Mouse (Mus musculus): ENCODE measurements around the gene Loxl4. TPM values are rescaled to one million over a fixed set of nuclear protein-coding genes. Genes with fewer than 3 reads are reported as not detected.

The Loxl4 gene
- polyA plus RNA-seq, 1 experiment from 2014 or later = 0.55 TPM

DNA sequence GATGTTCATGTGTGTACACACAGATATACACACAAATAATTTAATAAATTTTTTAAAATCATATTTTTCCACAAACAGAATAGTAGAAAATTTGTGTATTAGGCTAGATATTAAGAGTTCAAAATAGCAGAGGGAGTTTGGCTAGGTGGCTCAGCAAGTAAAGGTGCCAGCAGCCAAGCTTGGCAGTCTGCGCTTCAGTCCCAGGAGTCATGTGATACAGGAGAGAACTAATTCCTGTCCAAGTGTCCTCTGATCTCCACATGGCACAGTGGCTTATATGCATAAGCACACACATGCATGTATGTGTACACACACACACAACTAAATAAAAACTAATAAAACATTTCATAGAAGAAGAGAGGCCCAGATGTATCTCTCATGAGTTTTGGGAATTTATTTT is 50.6 kb downstream of the Loxl4 start:
- Histone ChIP-seq H3K27me3 (no peaks in the 10 kb centered on the region), H3K36me3 (peaks cover 12% of the 10 kb centered on the region), H3K9ac (no peak overlapping the region), H3K4me2 (replicated peaks) (no peak overlapping the region), H3K4me1 (no peaks in the 10 kb centered on the region), H3K9me3 (no peaks in the 10 kb centered on the region), H3K4me3 (no peak overlapping the region), H3K27ac (no peak overlapping the region)
- no peak for ATAC-seq (ENCODE audit: insufficient number of reproducible peaks, insufficient read depth, low FRiP score, low TSS enrichment)
- 82% methylated on average over 1 of the region's 1 CpGs for WGBS

DNA sequence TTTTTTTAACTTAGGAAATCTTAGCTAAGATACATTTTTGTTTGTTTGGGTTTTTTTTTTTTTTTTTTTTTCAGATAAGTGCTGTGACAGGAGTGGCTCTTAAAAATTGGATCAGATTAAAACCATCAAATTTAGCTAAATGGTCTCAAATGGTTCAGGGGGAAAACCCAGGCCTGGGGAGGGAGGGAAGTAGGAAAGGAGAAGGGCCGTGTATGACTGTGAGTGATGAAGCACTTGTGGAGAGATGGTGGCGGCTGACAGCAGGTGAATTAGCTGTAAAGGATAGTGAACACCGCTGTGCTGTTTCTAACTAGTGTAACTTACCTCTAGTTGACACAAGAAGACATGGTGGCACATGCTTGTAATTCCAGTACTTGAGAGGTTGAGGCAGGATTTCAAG is 53.9 kb downstream of the Loxl4 start:
- no peak for ATAC-seq (ENCODE audit: insufficient number of reproducible peaks, insufficient read depth, low FRiP score, low TSS enrichment)
- WGBS = 85% methylated on average over 3 of the region's 3 CpGs
- H3K9ac ChIP-seq = no peak overlapping the region
- H3K4me3 ChIP-seq = no peak overlapping the region
- no peaks in the 10 kb centered on the region for H3K27me3 ChIP-seq
- H3K9me3 ChIP-seq = no peaks in the 10 kb centered on the region
- peaks cover 12% of the 10 kb centered on the region for H3K36me3 ChIP-seq
- H3K4me2 ChIP-seq (replicated peaks) = no peak overlapping the region
- no peaks in the 10 kb centered on the region for H3K4me1 ChIP-seq
- H3K27ac ChIP-seq = no peak overlapping the region

Other genes starting within 250 kb of the Loxl4 start
- gene Crtac1, start 181.0 kb downstream of the Loxl4 start, polyA plus RNA-seq (2016; fragmentation: Nextera tagmentation; extraction: Ambion mirVana) = 5.2 and 6.5 TPM in 2 replicates
- gene R3hcc1l, start 94.1 kb downstream of the Loxl4 start, polyA plus RNA-seq (2016; fragmentation: Nextera tagmentation; extraction: Ambion mirVana) = 24.8 and 28.0 TPM in 2 replicates
- gene Pyroxd2, start 140.0 kb upstream of the Loxl4 start, polyA plus RNA-seq (2016; fragmentation: Nextera tagmentation; extraction: Ambion mirVana) = 1.4 and 1.6 TPM in 2 replicates
- 16.7 and 17.7 TPM in 2 replicates for gene Hps1, start 167.2 kb upstream of the Loxl4 start, polyA plus RNA-seq (2016; fragmentation: Nextera tagmentation; extraction: Ambion mirVana)